ENCODE assay signal across 7 mouse cellular contexts in the genomic region with DNA sequence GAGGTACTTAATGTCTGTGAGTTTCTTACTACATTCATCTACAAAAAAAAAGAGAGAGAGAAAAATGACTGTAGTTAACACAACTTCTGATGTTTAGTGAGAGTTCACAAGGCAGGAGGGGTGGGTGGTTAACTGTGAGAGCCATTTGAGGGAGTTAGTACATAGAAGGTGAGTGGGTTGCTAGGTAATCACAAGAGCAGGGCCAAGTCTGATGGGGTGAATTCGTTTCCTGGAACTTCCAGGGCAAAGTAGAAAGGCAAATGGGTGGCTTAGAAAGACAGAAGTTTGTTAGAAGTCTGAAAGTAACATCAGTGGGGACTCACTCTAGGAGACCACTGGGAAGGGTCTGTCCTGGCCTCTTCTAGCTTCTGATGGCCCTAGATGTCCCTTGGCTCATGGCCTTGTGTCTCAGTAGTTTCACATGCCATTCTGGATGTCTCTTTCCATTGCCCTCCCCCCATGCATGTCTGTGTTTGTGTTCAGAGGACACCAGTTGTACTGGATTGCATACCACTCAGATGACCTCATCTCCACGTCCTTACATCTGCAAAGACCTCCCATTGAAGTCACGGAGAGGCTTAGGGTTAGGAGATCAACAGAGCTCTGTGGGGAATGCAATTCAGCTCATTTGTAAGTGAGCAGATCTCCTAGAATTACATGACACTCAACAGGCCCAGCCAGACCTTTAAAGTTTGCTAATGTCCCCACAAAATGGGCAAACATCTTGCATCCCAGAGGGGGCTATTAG.
DNase-seq lines count a peak whose midpoint lies in the region; ATAC-seq lines count a peak whose summit lies in the region.

No protein-coding gene starts in this region.

- peak; percentile 33; the same call in 1 of the 2 replicates for ATAC-seq in limb, embryonic 12.5 days (ENCODE audit: insufficient number of reproducible peaks, insufficient read depth, low FRiP score, low TSS enrichment, low read depth)
- no peak; the same call in 1 of the 2 replicates for ATAC-seq in embryonic facial prominence, embryonic 11.5 days (replicated peaks; ENCODE audit: insufficient number of reproducible peaks, low FRiP score, low TSS enrichment, low read depth)
- peak; percentile 50; the same call in 1 of the 2 replicates for ATAC-seq in limb, embryonic 15.5 days (ENCODE audit: insufficient number of reproducible peaks, low FRiP score, low TSS enrichment, low read depth)
- ATAC-seq in stomach, embryonic 16.5 days (ENCODE audit: insufficient read depth, low FRiP score) = no peak

- H3K9ac ChIP-seq in limb, embryonic 12.5 days (replicated peaks) = no peak overlapping the region
- H3K9ac ChIP-seq in embryonic facial prominence, embryonic 11.5 days (replicated peaks; ENCODE audit: low read length) = no peak overlapping the region
- H3K9ac ChIP-seq in limb, embryonic 15.5 days = no peak overlapping the region
- H3K9ac ChIP-seq in stomach, embryonic 16.5 days (ENCODE audit: low read length) = no peak overlapping the region

- H3K27ac ChIP-seq in limb, embryonic 12.5 days = 0 out of 2 replicates have a peak overlapping the region, but pooled peaks have one; percentile 0
- no peak overlapping the region for H3K27ac ChIP-seq in limb, embryonic 10.5 days
- no peak overlapping the region for H3K27ac ChIP-seq in embryonic facial prominence, embryonic 11.5 days (replicated peaks; ENCODE audit: low read depth, low read length)
- H3K27ac ChIP-seq in limb, embryonic 15.5 days = no peak overlapping the region
- 0 out of 2 replicates have a peak overlapping the region, but pooled peaks have one; percentile 6 for H3K27ac ChIP-seq in stomach, embryonic 16.5 days (ENCODE audit: low read length)

- H3K4me1 ChIP-seq in limb, embryonic 12.5 days (replicated peaks) = peaks cover 74% of the 10 kb centered on the region
- H3K4me1 ChIP-seq in limb, embryonic 10.5 days = peaks cover 62% of the 10 kb centered on the region
- peaks cover 6% of the 10 kb centered on the region; the same call in 1 of the 2 replicates for H3K4me1 ChIP-seq in embryonic facial prominence, embryonic 11.5 days (ENCODE audit: control insufficient read depth, insufficient read depth, low read length)
- H3K4me1 ChIP-seq in limb, embryonic 15.5 days = peaks cover 38% of the 10 kb centered on the region
- peaks cover 8% of the 10 kb centered on the region; the same call in 1 of the 2 replicates for H3K4me1 ChIP-seq in stomach, embryonic 16.5 days (ENCODE audit: control insufficient read depth, insufficient read depth, low read length)

- DNase-seq in limb, embryonic 10.5 days (ENCODE audit: low spot score) = no peak
- peak; percentile 33 for DNase-seq in embryonic facial prominence, embryonic 11.5 days (ENCODE audit: low spot score)
- no peak for DNase-seq in right cerebral cortex, postnatal 10 days (ENCODE audit: low spot score in 2 of 2)
- no peak for DNase-seq in thymus, adult 18-20 months

- 0 out of 2 replicates have a peak, but pooled peaks cover 8% of the 10 kb centered on the region for H3K36me3 ChIP-seq in limb, embryonic 12.5 days
- H3K36me3 ChIP-seq in limb, embryonic 10.5 days = peaks cover 11% of the 10 kb centered on the region
- H3K36me3 ChIP-seq in embryonic facial prominence, embryonic 11.5 days (replicated peaks; ENCODE audit: control insufficient read depth, insufficient read depth, low read depth, low read length) = no peaks in the 10 kb centered on the region
- no peaks in the 10 kb centered on the region for H3K36me3 ChIP-seq in limb, embryonic 15.5 days
- no peaks in the 10 kb centered on the region for H3K36me3 ChIP-seq in stomach, embryonic 16.5 days (ENCODE audit: control insufficient read depth, insufficient read depth, low read length)

- no peak overlapping the region for H3K4me3 ChIP-seq in limb, embryonic 12.5 days (replicated peaks)
- no peak overlapping the region for H3K4me3 ChIP-seq in limb, embryonic 10.5 days
- H3K4me3 ChIP-seq in embryonic facial prominence, embryonic 11.5 days (ENCODE audit: low read depth, low read length) = no peak overlapping the region
- H3K4me3 ChIP-seq in limb, embryonic 15.5 days = no peak overlapping the region
- no peak overlapping the region for H3K4me3 ChIP-seq in stomach, embryonic 16.5 days (replicated peaks; ENCODE audit: low read length)

- no peaks in the 10 kb centered on the region for H3K27me3 ChIP-seq in limb, embryonic 12.5 days
- no peaks in the 10 kb centered on the region for H3K27me3 ChIP-seq in limb, embryonic 10.5 days (ENCODE audit: low read depth, poor library complexity, severe bottlenecking)
- no peaks in the 10 kb centered on the region for H3K27me3 ChIP-seq in embryonic facial prominence, embryonic 11.5 days (ENCODE audit: control insufficient read depth, insufficient read depth, low read length)
- H3K27me3 ChIP-seq in limb, embryonic 15.5 days = no peaks in the 10 kb centered on the region
- H3K27me3 ChIP-seq in stomach, embryonic 16.5 days (ENCODE audit: control insufficient read depth, insufficient read depth, low read length) = no peaks in the 10 kb centered on the region

- H3K4me2 ChIP-seq in limb, embryonic 12.5 days = no peak overlapping the region
- no peak overlapping the region for H3K4me2 ChIP-seq in embryonic facial prominence, embryonic 11.5 days (ENCODE audit: low read depth, low read length)
- H3K4me2 ChIP-seq in limb, embryonic 15.5 days = no peak overlapping the region
- H3K4me2 ChIP-seq in stomach, embryonic 16.5 days (ENCODE audit: low read depth, low read length) = no peak overlapping the region

- no peaks in the 10 kb centered on the region for H3K9me3 ChIP-seq in limb, embryonic 12.5 days
- no peaks in the 10 kb centered on the region for H3K9me3 ChIP-seq in limb, embryonic 10.5 days (replicated peaks)
- H3K9me3 ChIP-seq in embryonic facial prominence, embryonic 11.5 days (replicated peaks; ENCODE audit: control insufficient read depth, low read length) = no peaks in the 10 kb centered on the region
- no peaks in the 10 kb centered on the region for H3K9me3 ChIP-seq in limb, embryonic 15.5 days
- no peaks in the 10 kb centered on the region for H3K9me3 ChIP-seq in stomach, embryonic 16.5 days (replicated peaks; ENCODE audit: control insufficient read depth, low read length)

- WGBS in limb, embryonic 12.5 days = 24% methylated on average over 3 of the region's 3 CpGs
- 28% methylated on average over 3 of the region's 3 CpGs for WGBS in limb, embryonic 10.5 days
- WGBS in embryonic facial prominence, embryonic 11.5 days = 27% methylated on average over 3 of the region's 3 CpGs
- 28% methylated on average over 3 of the region's 3 CpGs for WGBS in limb, embryonic 15.5 days
- 31% methylated on average over 3 of the region's 3 CpGs for WGBS in stomach, embryonic 16.5 days

Comparison
In these comparisons a context has a peak if more than half of its experiments do, and no peak if none do; other contexts are left out.
1. H3K27ac ChIP-seq: peak in limb, embryonic 12.5 days (single experiment) and stomach, embryonic 16.5 days (single experiment); none in limb, embryonic 10.5 days (single experiment), embryonic facial prominence, embryonic 11.5 days (single experiment) and limb, embryonic 15.5 days (single experiment).
2. ATAC-seq: peak in limb, embryonic 12.5 days (single experiment) and limb, embryonic 15.5 days (single experiment); none in embryonic facial prominence, embryonic 11.5 days (single experiment) and stomach, embryonic 16.5 days (single experiment).